Mouse (Mus musculus): ENCODE measurements around the gene Tex2. TPM values are rescaled to one million over a fixed set of nuclear protein-coding genes. Genes with fewer than 3 reads are reported as not detected.

Gene Tex2
- polyA plus RNA-seq, 1 experiment from 2014 or later, result 6.9 TPM

Other genes with a start within 250 kb of the Tex2 start
- not detected in 2 replicates for gene Prr29, start 248.0 kb downstream of the Tex2 start, polyA plus RNA-seq (2016; fragmentation: Nextera tagmentation; extraction: Ambion mirVana)
- 21.8 and 24.7 TPM in 2 replicates for gene Icam2, start 225.3 kb downstream of the Tex2 start, polyA plus RNA-seq (2016; fragmentation: Nextera tagmentation; extraction: Ambion mirVana)
- 7.4 and 8.2 TPM in 2 replicates for gene Ern1, start 125.6 kb downstream of the Tex2 start, polyA plus RNA-seq (2016; fragmentation: Nextera tagmentation; extraction: Ambion mirVana)
- 25.9 and 28.8 TPM in 2 replicates for gene Pecam1, start 137.2 kb upstream of the Tex2 start, polyA plus RNA-seq (2016; fragmentation: Nextera tagmentation; extraction: Ambion mirVana)
- 0.67 and 1.2 TPM in 2 replicates for gene Milr1, start 137.8 kb upstream of the Tex2 start, polyA plus RNA-seq (2016; fragmentation: Nextera tagmentation; extraction: Ambion mirVana)
- 10.7 and 11.2 TPM in 2 replicates for gene Polg2, start 166.1 kb upstream of the Tex2 start, polyA plus RNA-seq (2016; fragmentation: Nextera tagmentation; extraction: Ambion mirVana)
- 319 and 354 TPM in 2 replicates for gene Ddx5, start 175.8 kb upstream of the Tex2 start, polyA plus RNA-seq (2016; fragmentation: Nextera tagmentation; extraction: Ambion mirVana)
- gene Cep95, start 175.8 kb upstream of the Tex2 start, polyA plus RNA-seq (2016; fragmentation: Nextera tagmentation; extraction: Ambion mirVana), result 18.0 and 19.0 TPM in 2 replicates